Mouse (Mus musculus): ENCODE measurements around the gene Hmgb2.

DNA sequence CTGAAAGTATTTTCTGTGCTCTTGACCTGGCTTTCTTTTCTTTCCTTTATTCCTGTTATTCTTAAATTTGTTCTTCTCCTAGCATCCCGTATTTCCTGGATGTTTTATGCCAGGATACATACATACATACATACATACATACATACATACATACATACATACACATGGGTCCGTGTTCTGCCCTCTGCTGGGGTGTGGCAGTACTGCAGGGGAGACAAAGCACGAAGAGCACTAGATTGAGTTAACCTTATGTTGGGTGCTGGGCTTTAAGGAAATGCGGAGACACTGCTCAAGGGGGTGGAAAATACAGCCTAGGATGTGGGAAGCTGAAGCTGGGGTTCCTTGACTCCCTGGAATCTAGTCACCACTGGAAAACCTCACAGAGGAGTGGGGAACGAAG lies 8.1 kb upstream of the Hmgb2 start:
- TF ChIP-seq NELFE (IDR thresholded peaks at IDR 0.05; ENCODE audit: low read depth, low read length), result no peak
- no peak for TF ChIP-seq CHD2 (IDR thresholded peaks at IDR 0.05; ENCODE audit: low read length)
- TF ChIP-seq PAX5 (IDR thresholded peaks at IDR 0.05; ENCODE audit: low read length), result no peak
